Mouse (Mus musculus): Measurements from ENCODE around the gene Cd209f. TPM values are rescaled to one million over a fixed set of nuclear protein-coding genes. Genes with fewer than 3 reads are reported as not detected.

Gene Cd209f
- 0.38 TPM for polyA plus RNA-seq (2017; shearing (Covaris generic))

GRCm38 (mm10) chr8:4105735-4106134 lies at the start of gene Cd209f:
Gene Cd209f (minus strand): TSS chr8:4105835.

GRCm38 (mm10) chr8:4133798-4134197 lies 28.2 kb upstream of the Cd209f start, which contains the start of gene Cd209g:
Gene Cd209g (plus strand): TSS chr8:4134098.

Other genes with a start within 250 kb of the Cd209f start
- not detected for gene Cd209d, start 227.3 kb downstream of the Cd209f start, polyA plus RNA-seq (2017; shearing (Covaris generic))
- not detected for gene Cd209b, start 179.0 kb downstream of the Cd209f start, polyA plus RNA-seq (2017; shearing (Covaris generic))
- gene Cd209c, start 151.1 kb downstream of the Cd209f start, polyA plus RNA-seq (2017; shearing (Covaris generic)), result 1.3 TPM
- gene Cd209g, start 28.3 kb upstream of the Cd209f start, polyA plus RNA-seq (2017; shearing (Covaris generic)), result 0.87 TPM
- 10.3 TPM for gene Evi5l, start 60.7 kb upstream of the Cd209f start, polyA plus RNA-seq (2017; shearing (Covaris generic))
- gene Prr36, start 111.6 kb upstream of the Cd209f start, polyA plus RNA-seq (2017; shearing (Covaris generic)), result 0.12 TPM
- 0.26 TPM for gene Lrrc8e, start 121.0 kb upstream of the Cd209f start, polyA plus RNA-seq (2017; shearing (Covaris generic))
- gene Map2k7, start 132.9 kb upstream of the Cd209f start, polyA plus RNA-seq (2017; shearing (Covaris generic)), result 80.1 TPM
- gene Gm49320, start 133.0 kb upstream of the Cd209f start, polyA plus RNA-seq (2017; shearing (Covaris generic)), result 0.35 TPM
- 1.1 TPM for gene Tgfbr3l, start 142.4 kb upstream of the Cd209f start, polyA plus RNA-seq (2017; shearing (Covaris generic))
- gene Snapc2, start 147.2 kb upstream of the Cd209f start, polyA plus RNA-seq (2017; shearing (Covaris generic)), result 13.9 TPM
- 0.95 TPM for gene Ctxn1, start 153.4 kb upstream of the Cd209f start, polyA plus RNA-seq (2017; shearing (Covaris generic))
- gene Timm44, start 170.1 kb upstream of the Cd209f start, polyA plus RNA-seq (2017; shearing (Covaris generic)), result 49.1 TPM
- gene Ccl25, start 219.4 kb upstream of the Cd209f start, polyA plus RNA-seq (2017; shearing (Covaris generic)), result 4.7 TPM
- gene Elavl1, start 219.6 kb upstream of the Cd209f start, polyA plus RNA-seq (2017; shearing (Covaris generic)), result 211 TPM

All from effector memory CD4-positive, alpha-beta T cell, adult 7 months (primary cell).